Mouse (Mus musculus): Measurements from ENCODE around the gene Cdc42ep1.
"Not testable (repeated sequence)": the region's sequence is repeated elsewhere in the genome, so short reads cannot be mapped to it uniquely, and the experiment has no call there.

The Cdc42ep1 gene

DNA sequence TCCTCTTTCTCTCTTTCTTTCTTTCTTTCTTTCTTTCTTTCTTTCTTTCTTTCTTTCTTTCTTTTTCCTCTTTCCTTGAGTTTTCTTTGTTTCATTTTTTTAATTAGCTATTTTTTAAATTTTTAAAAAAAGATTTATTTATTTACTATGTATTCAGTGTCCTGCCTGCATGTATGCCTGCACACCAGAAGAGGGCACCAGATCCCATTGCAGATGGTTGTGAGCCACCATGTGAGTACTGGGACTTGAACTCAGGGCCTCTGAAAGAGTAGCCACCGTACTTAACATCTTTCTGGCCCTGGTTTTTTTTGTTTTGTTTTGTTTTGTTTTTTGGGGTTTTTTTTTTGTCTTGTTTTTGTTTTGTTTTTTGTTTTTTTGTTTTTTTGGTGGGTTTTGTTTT is 12.8 kb upstream of the Cdc42ep1 start:
- DNase-seq (ENCODE audit: low read depth): no peak

DNA sequence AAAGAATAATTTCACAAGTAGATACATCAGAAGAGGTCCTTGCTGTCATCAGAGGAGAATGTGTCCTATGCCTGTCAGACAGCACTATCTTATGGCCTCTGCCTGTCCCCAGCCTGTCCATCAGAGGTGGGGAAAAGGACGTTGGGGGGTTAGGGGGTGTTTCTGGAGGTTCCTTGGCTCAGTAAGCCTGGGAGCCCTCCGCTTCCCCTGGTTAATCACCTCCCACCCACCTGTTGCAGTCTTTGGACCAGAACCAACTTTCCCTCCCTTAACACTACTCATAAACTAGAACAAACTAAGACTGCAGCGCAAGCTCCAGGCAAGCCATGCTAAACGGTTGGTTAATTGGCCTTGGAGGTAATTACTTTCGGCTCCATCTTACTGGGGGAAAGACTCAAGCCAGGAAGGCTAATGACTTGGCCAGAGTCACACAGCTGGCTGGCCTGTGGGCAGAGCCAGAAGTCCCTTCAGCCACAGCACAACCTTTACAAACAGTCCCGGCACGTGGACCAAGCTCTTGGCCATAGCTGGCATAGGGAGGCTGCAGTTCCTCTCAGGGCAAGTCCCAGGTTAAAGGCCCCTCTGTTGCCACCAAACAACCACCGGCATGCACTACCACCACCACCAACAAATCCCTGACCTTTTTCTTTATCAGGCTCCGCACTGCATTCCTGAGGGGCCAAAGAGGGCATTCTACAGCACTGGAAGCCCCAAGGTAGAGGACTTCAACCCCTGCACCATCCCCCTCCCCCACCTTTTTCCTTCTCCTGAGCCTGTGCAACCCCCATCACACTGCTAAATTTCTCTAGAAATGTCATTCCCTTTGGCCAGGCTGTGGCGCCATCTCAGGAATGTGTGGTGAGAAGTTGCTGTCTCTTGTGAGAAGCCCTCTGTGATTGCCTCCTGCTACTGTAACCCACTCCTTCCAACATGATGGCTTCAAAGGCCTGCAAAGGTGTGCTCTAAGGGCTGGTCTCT is 11.4 kb upstream of the Cdc42ep1 start:
- DNase-seq (ENCODE audit: low read depth): no peak

- DNase-seq (ENCODE audit: low read depth): no peak
Observed at GRCm38 (mm10) chr15:78831720-78832657, 10.4 kb upstream of the Cdc42ep1 start.

DNA sequence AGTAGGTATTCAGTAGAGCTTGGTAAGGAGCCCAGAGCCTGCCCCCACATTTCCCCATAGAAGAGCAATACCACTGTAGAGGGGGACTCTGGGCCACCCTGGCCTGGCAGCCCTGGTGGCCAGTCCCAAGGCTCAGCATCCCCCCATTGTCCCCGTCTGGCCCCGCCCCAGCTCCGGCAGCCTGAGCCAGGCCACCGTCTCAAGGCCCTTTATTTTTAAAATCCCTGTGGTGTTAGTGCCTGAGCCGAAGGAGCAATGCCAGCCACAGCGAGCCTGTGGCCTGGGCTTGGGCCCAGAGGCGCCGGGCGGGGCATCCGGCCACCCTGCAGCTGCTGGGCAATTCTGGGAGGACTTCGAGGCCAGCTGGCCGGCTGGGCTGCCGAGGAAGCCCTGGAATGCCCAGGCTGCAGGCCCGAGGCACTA is 9.7 kb upstream of the Cdc42ep1 start:
- DNase-seq (ENCODE audit: low read depth): peak; percentile 35

DNA sequence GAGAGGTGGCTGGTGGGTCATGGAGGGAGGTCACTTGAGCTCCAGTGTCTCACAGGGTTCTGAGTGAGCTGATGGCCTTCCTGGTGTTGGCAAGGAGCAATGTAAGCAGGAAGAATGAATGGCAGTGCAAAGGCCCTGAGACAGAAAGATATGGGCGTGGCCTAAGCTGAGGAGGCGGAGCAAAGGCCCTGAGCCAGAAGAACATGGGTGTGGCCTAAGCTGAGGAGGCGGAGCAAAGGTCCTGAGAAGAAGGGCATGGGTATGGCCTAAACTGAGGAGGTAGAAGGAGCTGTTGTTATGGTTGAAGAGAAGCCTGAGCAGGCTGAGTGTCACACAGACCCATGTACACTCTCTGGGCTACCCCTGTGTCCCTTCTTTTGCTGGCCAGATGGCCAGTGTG is 8.8 kb upstream of the Cdc42ep1 start:
- DNase-seq (ENCODE audit: low read depth): no peak

GRCm38 (mm10) chr15:78834233-78835005 is 8.0 kb upstream of the Cdc42ep1 start:
- DNase-seq (ENCODE audit: low read depth): no peak

GRCm38 (mm10) chr15:78835200-78836085 is 7.0 kb upstream of the Cdc42ep1 start:
- peak; percentile 65 for DNase-seq (ENCODE audit: low read depth)

GRCm38 (mm10) chr15:78836086-78836621 is 6.3 kb upstream of the Cdc42ep1 start:
- no peak for DNase-seq (ENCODE audit: low read depth)

DNA sequence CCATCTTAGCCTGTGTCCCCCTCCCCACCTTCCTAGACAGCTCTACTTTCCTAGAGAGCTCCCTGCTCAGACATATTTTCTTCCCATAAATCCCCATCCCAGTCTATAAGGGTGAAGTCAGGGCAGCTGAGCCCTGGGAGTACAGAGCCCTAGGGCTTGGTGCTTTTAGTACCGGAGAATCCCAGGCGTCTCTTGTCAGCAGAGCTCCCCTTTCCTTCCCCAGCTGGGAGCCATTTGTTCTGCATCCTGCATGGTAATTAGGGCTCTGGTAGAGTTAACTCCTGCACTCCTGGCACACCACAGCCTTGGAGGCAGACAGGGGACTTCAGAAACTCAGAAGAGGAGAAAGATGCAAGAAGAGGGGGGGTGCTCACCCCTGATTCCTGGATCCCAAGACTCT is 2.7 kb upstream of the Cdc42ep1 start:
- DNase-seq (ENCODE audit: low read depth): no peak

- DNase-seq (ENCODE audit: low read depth): no peak
Observed at GRCm38 (mm10) chr15:78840241-78840640, 2.2 kb upstream of the Cdc42ep1 start.

- no peak for DNase-seq (ENCODE audit: low read depth)
Observed at GRCm38 (mm10) chr15:78840751-78841150, 1.7 kb upstream of the Cdc42ep1 start.

DNA sequence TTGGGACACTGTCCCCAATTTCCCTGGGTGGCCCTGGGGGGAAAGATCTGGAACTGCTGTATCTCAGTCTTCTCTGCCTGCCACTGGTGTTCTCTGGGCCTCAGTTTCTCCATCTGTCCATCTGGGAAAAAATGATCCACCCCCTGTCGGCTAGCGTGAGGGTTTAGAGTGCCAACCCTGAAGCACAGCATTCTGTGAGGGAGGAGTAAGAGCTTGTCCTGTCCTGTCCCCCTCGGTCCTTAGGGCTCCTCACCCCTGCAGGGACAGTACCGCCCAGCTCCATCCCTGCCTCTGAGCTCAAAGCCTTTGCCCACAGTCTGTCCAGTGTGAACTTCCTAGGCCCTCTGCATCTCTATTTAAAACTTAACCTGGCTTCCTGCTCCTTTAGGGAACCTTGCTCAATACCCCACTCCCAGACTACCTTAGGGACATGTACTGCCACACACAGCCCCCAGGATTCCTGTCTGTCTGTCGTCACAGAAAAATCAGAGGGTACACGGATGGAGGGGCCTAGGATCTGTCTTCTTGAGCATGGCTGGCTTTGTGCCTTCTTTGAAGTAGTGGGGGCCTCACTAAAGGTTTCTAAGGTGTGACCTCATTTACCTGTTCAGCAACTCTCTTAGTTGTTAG is 1.1 kb upstream of the Cdc42ep1 start:
- no peak for DNase-seq (ENCODE audit: low read depth)

DNA sequence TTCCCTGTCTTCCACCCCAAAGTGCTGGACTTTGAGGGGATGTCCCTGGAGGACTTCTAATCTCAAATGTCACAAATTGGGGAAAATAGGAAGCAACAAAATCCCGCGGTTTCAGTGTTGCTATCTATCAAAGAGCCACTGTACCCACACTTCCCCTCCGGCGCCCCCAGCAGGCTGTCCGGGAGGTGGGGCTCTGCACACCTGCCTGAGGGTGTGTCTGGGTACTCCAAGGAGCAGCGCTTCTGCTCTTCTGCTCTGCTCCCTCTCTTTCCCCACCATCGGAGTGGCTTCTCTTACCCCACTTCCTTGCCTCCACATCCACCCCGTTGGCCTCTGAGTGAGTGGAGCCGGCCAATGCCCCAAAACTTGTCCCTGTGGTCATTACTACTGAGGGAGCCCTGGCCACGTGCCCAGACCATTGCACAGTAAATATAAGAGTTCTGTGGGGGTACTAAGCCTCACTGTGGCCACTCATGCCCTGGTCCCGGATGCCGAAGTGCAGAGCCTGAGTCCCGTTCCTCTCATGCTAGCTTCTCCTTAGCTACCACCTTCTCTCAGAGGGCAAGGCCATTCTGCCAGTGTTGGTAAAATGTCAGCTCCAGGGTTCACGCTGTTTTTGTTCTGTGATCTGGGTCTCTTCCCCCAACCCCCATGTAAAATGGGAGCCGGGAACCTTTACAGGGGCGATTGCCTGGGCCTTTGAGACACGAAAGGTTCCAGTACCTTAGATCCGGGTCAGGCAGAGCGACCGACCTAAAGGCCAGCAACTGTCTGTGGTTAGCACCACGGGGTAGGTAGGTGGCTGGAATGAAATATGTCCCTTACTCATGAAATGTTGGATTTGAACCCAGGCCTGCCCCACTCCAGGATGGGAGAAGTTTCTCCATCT is 1.4 kb downstream of the Cdc42ep1 start:
- DNase-seq (ENCODE audit: low read depth): no peak

GRCm38 (mm10) chr15:78844791-78845190 is 2.4 kb downstream of the Cdc42ep1 start:
- no peak for DNase-seq (ENCODE audit: low read depth)

- no peak for DNase-seq (ENCODE audit: low read depth)
Observed at GRCm38 (mm10) chr15:78845321-78845720, 2.9 kb downstream of the Cdc42ep1 start.

DNA sequence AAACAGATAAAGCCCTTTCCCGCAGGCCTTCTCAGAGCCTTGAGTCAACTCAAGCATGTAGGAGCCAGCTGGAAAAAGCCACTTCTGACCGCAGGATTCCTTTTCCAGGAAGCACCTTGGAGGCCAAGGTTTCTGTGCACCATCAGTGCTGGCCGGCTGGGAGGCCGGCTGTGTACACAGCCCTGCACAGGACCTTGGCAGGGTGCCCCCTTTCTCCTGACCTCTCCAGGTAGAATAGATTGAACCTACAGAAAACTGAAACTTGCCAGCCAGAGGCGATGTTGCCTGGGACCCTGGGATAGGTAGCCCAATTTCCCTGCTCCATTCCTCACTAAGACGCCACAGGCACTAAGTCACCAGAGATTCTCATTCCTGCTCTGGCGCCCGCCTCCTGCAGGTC is 3.4 kb downstream of the Cdc42ep1 start:
- no peak for DNase-seq (ENCODE audit: low read depth)

DNA sequence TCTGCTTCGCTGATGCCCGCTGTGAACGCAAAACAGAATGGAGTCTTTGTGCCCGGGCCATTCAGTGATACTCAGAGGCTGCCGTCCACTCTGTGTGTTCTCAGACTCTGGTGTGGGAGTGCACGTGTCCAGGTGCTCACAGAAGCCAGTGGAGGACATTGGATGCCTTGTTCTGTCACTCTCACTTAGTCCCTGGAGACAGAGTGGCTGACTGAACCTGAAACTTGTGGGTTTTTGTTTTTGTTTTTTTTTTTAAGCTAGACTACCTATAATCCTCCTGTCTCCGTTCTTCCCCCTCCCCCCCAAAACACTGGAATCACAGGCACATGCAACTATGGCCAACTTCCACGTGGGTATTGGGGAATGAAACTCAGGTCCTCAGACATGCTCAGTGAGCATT is 3.9 kb downstream of the Cdc42ep1 start:
- DNase-seq (ENCODE audit: low read depth): no peak

- DNase-seq (ENCODE audit: low read depth): not testable (repeated sequence)
Observed at GRCm38 (mm10) chr15:78846805-78847204, 4.4 kb downstream of the Cdc42ep1 start.

GRCm38 (mm10) chr15:78848467-78848866 is 6.0 kb downstream of the Cdc42ep1 start:
- peak; percentile 69 for DNase-seq (ENCODE audit: low read depth)
